Mouse (Mus musculus): ENCODE results near the gene Gm49333.

DNA sequence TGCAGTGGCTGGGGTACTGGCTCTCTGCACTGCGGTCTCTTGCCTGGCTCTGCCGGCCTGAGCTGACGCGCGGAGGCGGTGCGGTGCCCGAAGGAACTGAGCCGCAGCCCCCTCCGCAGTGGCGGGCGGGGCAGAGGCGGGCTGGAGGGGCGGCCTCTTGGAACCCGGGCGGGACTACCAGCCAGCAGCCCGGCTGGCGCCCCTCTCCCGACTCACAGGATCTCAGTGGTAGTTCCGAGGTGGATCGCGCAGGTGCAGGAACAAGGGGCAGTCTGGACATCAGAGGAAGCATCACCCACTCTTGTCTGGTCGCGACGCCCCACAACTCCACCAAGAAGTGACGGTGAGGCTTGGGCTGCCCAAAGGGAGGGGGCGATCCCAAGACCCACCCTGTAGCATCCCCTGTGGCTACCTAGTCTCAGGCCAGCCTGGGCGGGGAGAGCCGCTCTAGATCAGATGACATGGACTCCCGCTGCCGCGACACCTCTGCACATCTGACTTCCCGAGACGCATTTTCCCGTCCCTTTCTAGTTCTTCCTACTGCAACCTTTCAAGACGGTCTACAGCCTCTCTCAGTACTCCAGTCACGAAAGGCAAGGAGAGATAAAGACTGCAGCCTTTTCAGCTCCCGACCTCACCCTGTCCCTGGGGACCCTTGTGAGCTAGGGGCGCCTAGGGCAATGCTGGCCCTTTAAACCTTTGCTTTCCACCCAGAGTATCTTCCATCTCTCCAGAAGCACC, 21.3 kb upstream of the Gm49333 start:
- TF ChIP-seq CTCF (IDR thresholded peaks at IDR 0.05; ENCODE audit: borderline replicate concordance, insufficient read depth, low read depth, low read length) (no peak), POLR2A (IDR thresholded peaks at IDR 0.05; ENCODE audit: borderline replicate concordance, insufficient read depth, low read length) (0 out of 2 replicates have a peak, but pooled peaks have one; percentile 38)
